Mouse (Mus musculus): Measurements from ENCODE around the gene Zfp229.

DNA sequence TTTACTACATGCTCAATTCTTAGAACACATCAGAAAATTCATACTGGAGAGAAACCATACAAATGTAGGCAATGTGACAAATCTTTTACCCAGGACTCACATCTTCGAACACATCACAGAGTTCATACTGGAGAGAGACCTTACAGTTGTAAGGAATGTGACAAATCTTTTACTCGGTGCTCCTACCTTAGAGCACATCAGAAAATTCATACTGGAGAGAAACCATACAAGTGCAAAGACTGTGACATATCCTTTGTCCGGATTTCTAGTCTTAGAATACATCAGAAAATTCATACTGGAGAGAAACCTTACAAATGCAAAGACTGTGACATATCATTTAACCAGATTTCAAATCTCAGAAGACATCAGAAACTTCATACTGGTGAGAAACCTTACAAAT, 39.0 kb upstream of the Zfp229 start, which contains the start of gene Gm10226:
- TF ChIP-seq POLR2A (IDR thresholded peaks at IDR 0.05; ENCODE audit: borderline replicate concordance, extremely low read depth, low read depth, low read length) = no peak
- TF ChIP-seq CTCF (IDR thresholded peaks at IDR 0.05; ENCODE audit: insufficient read depth, low read length) = no peak

All from lung, adult 2 months (tissue).